In genomic region chr3:103792111-103792406, GRCm38 (mm10) we compare ENCODE assay signal across 9 mouse cellular contexts. TPM values are rescaled to one million over a fixed set of nuclear protein-coding genes. Genes with fewer than 3 reads are reported as not detected.
A peak's percentile ranks its signal among the peaks of the same experiment; 100 is the strongest.
DNase-seq lines count a peak whose midpoint lies in the region; ATAC-seq and TF ChIP-seq lines count a peak whose summit lies in the region.
"Not testable (repeated sequence)": the region's sequence is repeated elsewhere in the genome, so short reads cannot be mapped to it uniquely, and the experiment has no call there.
"Had no signal": no experiment of that assay in that cellular context is flagged by ENCODE, and none has a peak within 500 bp of the region (broad histone marks: within the 10 kb centered on the region; RNA-seq: fewer than 3 reads in every experiment).

No protein-coding gene starts in this region.

- in situ Hi-C loops in CH12.LX (cut with MboI; ENCODE audit: low pct_ligation_motif_present, low pct_unique_long_range_greater_than_20kb, low sequenced_read_pairs) = not testable (repeated sequence)

- not testable (repeated sequence) for H3K36me3 ChIP-seq in CH12.LX (replicated peaks in 1 of 2; ENCODE audit: control insufficient read depth in 1 of 2, insufficient read depth in 1 of 2, low read length in 1 of 2); forebrain, embryonic 14.5 days (ENCODE audit: control insufficient read depth, insufficient read depth, low read length); heart, embryonic 15.5 days; intestine, embryonic 15.5 days; limb, embryonic 13.5 days; neural tube, embryonic 13.5 days
- peaks cover 12% of the 10 kb centered on the region for H3K36me3 ChIP-seq in megakaryocyte, embryonic 14.5 days (replicated peaks; ENCODE audit: low read length)

- H3K27me3 ChIP-seq in CH12.LX (replicated peaks); forebrain, embryonic 14.5 days (replicated peaks; ENCODE audit: control insufficient read depth, insufficient read depth, low read length); heart, embryonic 15.5 days; intestine, embryonic 15.5 days (replicated peaks); limb, embryonic 13.5 days; megakaryocyte, embryonic 14.5 days (replicated peaks): not testable (repeated sequence)
- peaks cover 23% of the 10 kb centered on the region; the same call in 1 of the 2 replicates for H3K27me3 ChIP-seq in neural tube, embryonic 13.5 days

- not testable (repeated sequence) for TF ChIP-seq CTCF in CH12.LX (conservative IDR thresholded peaks at IDR 0.05 in 1 of 2, IDR thresholded peaks at IDR 0.05 in 1 of 2; ENCODE audit: low read depth in 2 of 2, low read length in 2 of 2); cortical plate, adult 2 months (IDR thresholded peaks at IDR 0.05; ENCODE audit: extremely low read depth, insufficient read depth, low read length)

- H3K4me3 ChIP-seq in CH12.LX (replicated peaks in 1 of 3; ENCODE audit: low read depth in 2 of 3, low read length in 2 of 3, poor library complexity in 1 of 3) = peak overlapping the region in 1 of 3 experiments; percentile 93
- H3K4me3 ChIP-seq in cortical plate, adult 2 months (ENCODE audit: insufficient read depth, low read length); intestine, embryonic 15.5 days (replicated peaks): not testable (repeated sequence)
- peak overlapping the region; percentile 93; the same call in 1 of the 2 replicates for H3K4me3 ChIP-seq in forebrain, embryonic 14.5 days (ENCODE audit: low read depth, low read length)
- peak overlapping the region; percentile 95; the same call in 1 of the 2 replicates for H3K4me3 ChIP-seq in heart, embryonic 15.5 days
- peak overlapping the region; percentile 93; the same call in 1 of the 2 replicates for H3K4me3 ChIP-seq in limb, embryonic 13.5 days
- H3K4me3 ChIP-seq in megakaryocyte, embryonic 14.5 days (replicated peaks) = peak overlapping the region; percentile 99
- peak overlapping the region; percentile 94; the same call in 1 of the 2 replicates for H3K4me3 ChIP-seq in neural tube, embryonic 13.5 days

- not testable (repeated sequence) for TF ChIP-seq RAD21 in CH12.LX (IDR thresholded peaks at IDR 0.05; ENCODE audit: low read depth, low read length)

- peak overlapping the region; percentile 70; the same call in 1 of the 2 replicates for H3K4me2 ChIP-seq in CH12.LX (ENCODE audit: insufficient read depth, low read depth, poor library complexity, severe bottlenecking)
- H3K4me2 ChIP-seq in forebrain, embryonic 14.5 days (ENCODE audit: low read length) = peak overlapping the region; percentile 69
- peak overlapping the region; percentile 73; the same call in 1 of the 2 replicates for H3K4me2 ChIP-seq in heart, embryonic 15.5 days
- H3K4me2 ChIP-seq in intestine, embryonic 15.5 days (replicated peaks) = peak overlapping the region; percentile 69
- peak overlapping the region; percentile 77 for H3K4me2 ChIP-seq in limb, embryonic 13.5 days (replicated peaks)
- peak overlapping the region; percentile 88 for H3K4me2 ChIP-seq in neural tube, embryonic 13.5 days

- H3K9me3 ChIP-seq in CH12.LX (replicated peaks; ENCODE audit: low read length); forebrain, embryonic 14.5 days (replicated peaks; ENCODE audit: control insufficient read depth, low read length); heart, embryonic 15.5 days (replicated peaks); intestine, embryonic 15.5 days; limb, embryonic 13.5 days; megakaryocyte, embryonic 14.5 days; neural tube, embryonic 13.5 days: not testable (repeated sequence)

- not testable (repeated sequence) for DNase-seq in CH12.LX (ENCODE audit: extremely low read depth); forebrain, embryonic 14.5 days (ENCODE audit: low spot score)

- not testable (repeated sequence) for ATAC-seq in forebrain, embryonic 14.5 days; heart, embryonic 15.5 days (replicated peaks; ENCODE audit: insufficient number of reproducible peaks, insufficient read depth, low FRiP score, low read depth); intestine, embryonic 15.5 days; limb, embryonic 13.5 days (ENCODE audit: low FRiP score, low read depth); neural tube, embryonic 13.5 days (ENCODE audit: low read depth)

- dilution Hi-C loops in CH12.LX (cut with MboI; ENCODE audit: extremely low pct_ligation_motif_present, extremely low pct_unique_long_range_greater_than_20kb, low sequenced_read_pairs) = not testable (repeated sequence)

- not testable (repeated sequence) for H3K9ac ChIP-seq in CH12.LX (ENCODE audit: insufficient read depth, low read depth); forebrain, embryonic 14.5 days (ENCODE audit: low read length); heart, embryonic 15.5 days; intestine, embryonic 15.5 days
- peak overlapping the region; percentile 93; the same call in 1 of the 2 replicates for H3K9ac ChIP-seq in limb, embryonic 13.5 days
- H3K9ac ChIP-seq in neural tube, embryonic 13.5 days = peak overlapping the region; percentile 96; the same call in 1 of the 2 replicates

- peaks cover 39% of the 10 kb centered on the region for H3K79me2 ChIP-seq in CH12.LX (replicated peaks; ENCODE audit: control insufficient read depth, extremely low read depth, insufficient read depth, poor library complexity, severe bottlenecking)

- H3K27ac ChIP-seq in CH12.LX (ENCODE audit: insufficient read depth, low read depth); forebrain, embryonic 14.5 days (ENCODE audit: low read depth, low read length); intestine, embryonic 15.5 days; limb, embryonic 13.5 days: not testable (repeated sequence)
- H3K27ac ChIP-seq in cortical plate, adult 2 months (ENCODE audit: insufficient read depth, low read length) = peak overlapping the region; percentile 99
- peak overlapping the region; percentile 93; the same call in 1 of the 2 replicates for H3K27ac ChIP-seq in heart, embryonic 15.5 days
- H3K27ac ChIP-seq in neural tube, embryonic 13.5 days (replicated peaks) = peak overlapping the region; percentile 95; the same call in 1 of the 2 replicates

- peaks cover 9 to 45% of the 10 kb centered on the region in 2 experiments; a peak in 3 of 4 replicates for H3K4me1 ChIP-seq in CH12.LX (ENCODE audit: control insufficient read depth in 1 of 2, insufficient read depth in 2 of 2)
- H3K4me1 ChIP-seq in cortical plate, adult 2 months (ENCODE audit: control insufficient read depth, insufficient read depth, low read length); intestine, embryonic 15.5 days (replicated peaks): not testable (repeated sequence)
- peaks cover 17% of the 10 kb centered on the region for H3K4me1 ChIP-seq in forebrain, embryonic 14.5 days (ENCODE audit: control insufficient read depth, insufficient read depth, low read length)
- H3K4me1 ChIP-seq in heart, embryonic 15.5 days (replicated peaks) = peaks cover 27% of the 10 kb centered on the region
- H3K4me1 ChIP-seq in limb, embryonic 13.5 days = peaks cover 25% of the 10 kb centered on the region
- H3K4me1 ChIP-seq in megakaryocyte, embryonic 14.5 days = peaks cover 72% of the 10 kb centered on the region
- peaks cover 31% of the 10 kb centered on the region for H3K4me1 ChIP-seq in neural tube, embryonic 13.5 days (replicated peaks)

- TF ChIP-seq EP300 in CH12.LX (IDR thresholded peaks at IDR 0.05; ENCODE audit: low read length) = not testable (repeated sequence)

- 75% methylated on average over 5 of the region's 5 CpGs for WGBS in forebrain, embryonic 14.5 days
- WGBS in heart, embryonic 15.5 days = 71% methylated on average over 5 of the region's 5 CpGs
- 79% methylated on average over 5 of the region's 5 CpGs for WGBS in intestine, embryonic 15.5 days
- 85% methylated on average over 5 of the region's 5 CpGs for WGBS in limb, embryonic 13.5 days
- 77% methylated on average over 5 of the region's 5 CpGs for WGBS in neural tube, embryonic 13.5 days

- TF ChIP-seq POLR2A in CH12.LX (IDR thresholded peaks at IDR 0.05; ENCODE audit: low read depth, low read length); cortical plate, adult 2 months (IDR thresholded peaks at IDR 0.05; ENCODE audit: extremely low read depth, insufficient read depth, low read length): not testable (repeated sequence)

RNA-seq across cellular contexts. Expression of gene Hipk1, which starts 0.7 kb away (rescaled TPM):
- total RNA-seq in CH12.LX (2012; rRNA removed) (32.7 and 36.5 TPM in 2 replicates), CH12.LX (2014; rRNA removed) (25.1 and 26.2 TPM in 2 replicates)
- 31.1 and 35.9 TPM in 2 replicates for polyA plus RNA-seq in CH12.LX (2012; ENCODE audit: insufficient read length, low read depth)
- 41.2 and 42.0 TPM in 2 replicates for polyA plus RNA-seq in cortical plate, adult 2 months (2012; rRNA removed)
- 15.5 and 16.2 TPM in 2 replicates for polyA plus RNA-seq in forebrain, embryonic 14.5 days (2014; fragmentation: Nextera tagmentation; extraction: Ambion mirVana)
- polyA plus RNA-seq in heart, embryonic 15.5 days (2015; fragmentation: Nextera tagmentation; extraction: Ambion mirVana) = 8.9 and 10.6 TPM in 2 replicates
- 8.7 and 9.8 TPM in 2 replicates for polyA plus RNA-seq in intestine, embryonic 15.5 days (2015; fragmentation: Nextera tagmentation; extraction: Ambion mirVana)
- 11.0 TPM in 2 replicates for polyA plus RNA-seq in limb, embryonic 13.5 days (2015; fragmentation: Nextera tagmentation; extraction: Ambion mirVana)
- polyA plus RNA-seq in megakaryocyte, embryonic 14.5 days (2012; ENCODE audit: insufficient read depth, low replicate concordance) = 23.3 and 49.7 TPM in 2 replicates
- 10.6 and 11.7 TPM in 2 replicates for polyA plus RNA-seq in neural tube, embryonic 13.5 days (2015; fragmentation: Nextera tagmentation; extraction: Ambion mirVana)

RNA-seq across cellular contexts. Expression of gene Dclre1b, which starts 17.2 kb away (rescaled TPM):
- 16.7 and 18.5 TPM in 2 replicates for total RNA-seq in CH12.LX (2012; rRNA removed)
- total RNA-seq in CH12.LX (2014; rRNA removed) = 9.1 and 10.2 TPM in 2 replicates
- polyA plus RNA-seq in CH12.LX (2012; ENCODE audit: insufficient read length, low read depth) = 32.2 and 32.5 TPM in 2 replicates
- polyA plus RNA-seq in cortical plate, adult 2 months (2012; rRNA removed) = 5.8 and 6.6 TPM in 2 replicates
- polyA plus RNA-seq in forebrain, embryonic 14.5 days (2014; fragmentation: Nextera tagmentation; extraction: Ambion mirVana) = 28.0 and 30.6 TPM in 2 replicates
- 14.4 and 20.5 TPM in 2 replicates for polyA plus RNA-seq in heart, embryonic 15.5 days (2015; fragmentation: Nextera tagmentation; extraction: Ambion mirVana)
- polyA plus RNA-seq in intestine, embryonic 15.5 days (2015; fragmentation: Nextera tagmentation; extraction: Ambion mirVana) = 21.5 and 22.1 TPM in 2 replicates
- 33.3 and 34.9 TPM in 2 replicates for polyA plus RNA-seq in limb, embryonic 13.5 days (2015; fragmentation: Nextera tagmentation; extraction: Ambion mirVana)
- 3.1 and 10.5 TPM in 2 replicates for polyA plus RNA-seq in megakaryocyte, embryonic 14.5 days (2012; ENCODE audit: insufficient read depth, low replicate concordance)
- 17.2 and 24.6 TPM in 2 replicates for polyA plus RNA-seq in neural tube, embryonic 13.5 days (2015; fragmentation: Nextera tagmentation; extraction: Ambion mirVana)

RNA-seq across cellular contexts. Expression of gene Ap4b1, which starts 17.3 kb away (rescaled TPM):
- total RNA-seq in CH12.LX (2012; rRNA removed) = 19.8 and 20.1 TPM in 2 replicates
- 31.6 and 31.9 TPM in 2 replicates for total RNA-seq in CH12.LX (2014; rRNA removed)
- polyA plus RNA-seq in CH12.LX (2012; ENCODE audit: insufficient read length, low read depth) = 22.6 and 23.1 TPM in 2 replicates
- 14.8 and 15.6 TPM in 2 replicates for polyA plus RNA-seq in cortical plate, adult 2 months (2012; rRNA removed)
- polyA plus RNA-seq in forebrain, embryonic 14.5 days (2014; fragmentation: Nextera tagmentation; extraction: Ambion mirVana) = 25.9 and 26.7 TPM in 2 replicates
- 13.6 and 19.0 TPM in 2 replicates for polyA plus RNA-seq in heart, embryonic 15.5 days (2015; fragmentation: Nextera tagmentation; extraction: Ambion mirVana)
- polyA plus RNA-seq in intestine, embryonic 15.5 days (2015; fragmentation: Nextera tagmentation; extraction: Ambion mirVana) = 19.4 and 20.6 TPM in 2 replicates
- 23.2 TPM in 2 replicates for polyA plus RNA-seq in limb, embryonic 13.5 days (2015; fragmentation: Nextera tagmentation; extraction: Ambion mirVana)
- 2.8 and 3.6 TPM in 2 replicates for polyA plus RNA-seq in megakaryocyte, embryonic 14.5 days (2012; ENCODE audit: insufficient read depth, low replicate concordance)
- polyA plus RNA-seq in neural tube, embryonic 13.5 days (2015; fragmentation: Nextera tagmentation; extraction: Ambion mirVana) = 23.3 and 23.9 TPM in 2 replicates

RNA-seq across cellular contexts. Expression of gene Gm43064, which starts 17.3 kb away (rescaled TPM):
- 3.1 and 4.3 TPM in 2 replicates for total RNA-seq in CH12.LX (2012; rRNA removed)
- total RNA-seq in CH12.LX (2014; rRNA removed) = 0.91 and 1.6 TPM in 2 replicates
- polyA plus RNA-seq in CH12.LX (2012; ENCODE audit: insufficient read length, low read depth) = not detected in 2 replicates
- polyA plus RNA-seq in cortical plate, adult 2 months (2012; rRNA removed) = 0.09 and 0.40 TPM in 2 replicates
- polyA plus RNA-seq in forebrain, embryonic 14.5 days (2014; fragmentation: Nextera tagmentation; extraction: Ambion mirVana) = 0.18 TPM in 1 of 2 replicates, not detected in the other
- polyA plus RNA-seq in heart, embryonic 15.5 days (2015; fragmentation: Nextera tagmentation; extraction: Ambion mirVana) = 0.23 TPM in 1 of 2 replicates, not detected in the other
- polyA plus RNA-seq in intestine, embryonic 15.5 days (2015; fragmentation: Nextera tagmentation; extraction: Ambion mirVana) = not detected in 2 replicates
- polyA plus RNA-seq in limb, embryonic 13.5 days (2015; fragmentation: Nextera tagmentation; extraction: Ambion mirVana) = 0.34 TPM in 1 of 2 replicates, not detected in the other
- polyA plus RNA-seq in megakaryocyte, embryonic 14.5 days (2012; ENCODE audit: insufficient read depth, low replicate concordance) = not detected in 2 replicates
- 0.21 and 0.54 TPM in 2 replicates for polyA plus RNA-seq in neural tube, embryonic 13.5 days (2015; fragmentation: Nextera tagmentation; extraction: Ambion mirVana)
- total RNA-seq: heart, postnatal 10 days had no signal

RNA-seq across cellular contexts. Expression of gene Bcl2l15, which starts 40.3 kb away (rescaled TPM):
- total RNA-seq in CH12.LX (2012; rRNA removed) = 12.2 and 19.3 TPM in 2 replicates
- 22.4 and 23.0 TPM in 2 replicates for total RNA-seq in CH12.LX (2014; rRNA removed)
- 24.8 and 24.9 TPM in 2 replicates for polyA plus RNA-seq in CH12.LX (2012; ENCODE audit: insufficient read length, low read depth)
- polyA plus RNA-seq in cortical plate, adult 2 months (2012; rRNA removed) = 3.0 and 4.1 TPM in 2 replicates
- polyA plus RNA-seq in forebrain, embryonic 14.5 days (2014; fragmentation: Nextera tagmentation; extraction: Ambion mirVana) = not detected in 2 replicates
- 0.26 and 0.46 TPM in 2 replicates for polyA plus RNA-seq in heart, embryonic 15.5 days (2015; fragmentation: Nextera tagmentation; extraction: Ambion mirVana)
- 4.4 and 9.1 TPM in 2 replicates for polyA plus RNA-seq in intestine, embryonic 15.5 days (2015; fragmentation: Nextera tagmentation; extraction: Ambion mirVana)
- polyA plus RNA-seq in limb, embryonic 13.5 days (2015; fragmentation: Nextera tagmentation; extraction: Ambion mirVana) = 0.23 and 0.41 TPM in 2 replicates
- polyA plus RNA-seq in megakaryocyte, embryonic 14.5 days (2012; ENCODE audit: insufficient read depth, low replicate concordance) = not detected in 2 replicates
- polyA plus RNA-seq in neural tube, embryonic 13.5 days (2015; fragmentation: Nextera tagmentation; extraction: Ambion mirVana) = 0.50 and 0.79 TPM in 2 replicates
